Mouse (Mus musculus) spleen, adult 2 months (tissue): ENCODE results near the gene Rxfp2. TPM values are rescaled to one million over a fixed set of nuclear protein-coding genes. Genes with fewer than 3 reads are reported as not detected.
A peak's percentile ranks its signal among the peaks of the same experiment; 100 is the strongest.

Experiments
- DNase-seq, 2 experiments: peaks; one replicate each; pipeline versions ENCODE4 v3.0.0 to v3.0.0-alpha.2; 2012 to 2021; ENCODE audit warnings: low spot score in 2 of 2, low read depth in 1 of 2
- H3K27ac ChIP-seq: fragments of 200-500 bp; 2 replicates; pipeline ENCODE4 v1.5.1; 2012; ENCODE audit warnings: low read length, inconsistent platforms; ENCODE audit not compliant: insufficient read depth
- H3K27me3 ChIP-seq: fragments of 200-500 bp; 2 replicates; pipeline ENCODE4 v1.6.1; 2012; ENCODE audit warnings: mild to moderate bottlenecking, moderate library complexity, low read length, inconsistent platforms; ENCODE audit not compliant: control insufficient read depth, insufficient read depth
- H3K36me3 ChIP-seq: fragments of 200-500 bp; 2 replicates; pipeline ENCODE4 v1.6.1; 2012; ENCODE audit warnings: mild to moderate bottlenecking, low read length, inconsistent platforms; ENCODE audit not compliant: control insufficient read depth, insufficient read depth
- H3K4me1 ChIP-seq: fragments of 200-500 bp; 2 replicates; pipeline ENCODE4 v1.6.1; 2011; ENCODE audit warnings: inconsistent platforms; ENCODE audit not compliant: control insufficient read depth, insufficient read depth, insufficient read length
- H3K4me3 ChIP-seq: fragments of 200-500 bp; 2 replicates; pipeline ENCODE4 v1.5.1; 2011; ENCODE audit warnings: mild to moderate bottlenecking, inconsistent platforms; ENCODE audit not compliant: insufficient read depth, insufficient read length; ENCODE audit errors: extremely low read depth
- CTCF ChIP-seq: fragments of 200-500 bp; IDR thresholded peaks from 2 replicates; pipeline ENCODE4 v1.5.1; 2011; ENCODE audit warnings: mild to moderate bottlenecking, inconsistent platforms; ENCODE audit not compliant: insufficient read depth, insufficient read length, insufficient replicate concordance; ENCODE audit errors: extremely low read depth
- POLR2A ChIP-seq: fragments of 200-500 bp; IDR thresholded peaks from 2 replicates; pipeline ENCODE4 v1.6.1; 2011; ENCODE audit warnings: low read depth, low read length, inconsistent platforms
- WGBS: fragments of 180-500 bp; shearing (Covaris S2); methylation state at CpG from one replicate; pipeline ENCODE4 v1.1.7; 2018; 5-methylcytosine and 5-hydroxymethylcytosine counted together
- polyA plus RNA-seq: library from polyadenylated mRNA; depleted of rRNA; stranded (reverse); fragments of >200 nt; gene quantifications from 2 replicates; pipeline ENCODE4 v1.2.3, GENCODE M21; 2012

Rxfp2 gene
- polyA plus RNA-seq, 1 experiment = not detected

DNA sequence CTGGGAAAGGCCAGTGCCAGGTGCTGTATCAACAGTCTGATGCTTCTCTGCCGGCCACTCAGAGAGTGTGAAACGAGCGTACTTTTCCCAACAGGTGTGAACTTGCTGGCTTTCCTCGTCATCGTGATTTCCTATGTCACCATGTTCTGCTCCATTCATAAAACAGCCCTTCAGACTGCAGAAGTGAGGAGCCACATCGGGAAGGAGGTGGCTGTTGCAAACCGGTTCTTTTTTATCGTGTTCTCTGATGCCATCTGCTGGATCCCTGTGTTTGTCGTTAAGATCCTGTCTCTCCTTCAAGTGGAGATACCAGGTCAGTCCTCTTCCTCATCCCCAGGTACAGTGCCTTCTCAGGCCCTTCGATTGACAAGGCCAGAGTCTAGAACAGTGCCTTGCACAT lies 51.6 kb downstream of the Rxfp2 start:
- no peak for DNase-seq
- Histone ChIP-seq H3K27ac (no peak overlapping the region), H3K4me3 (no peak overlapping the region), H3K36me3 (no peaks in the 10 kb centered on the region), H3K4me1 (no peaks in the 10 kb centered on the region), H3K27me3 (no peaks in the 10 kb centered on the region)
- WGBS = 20% methylated on average over 10 of the region's 10 CpGs
- TF ChIP-seq POLR2A (no peak), CTCF (no peak)

DNA sequence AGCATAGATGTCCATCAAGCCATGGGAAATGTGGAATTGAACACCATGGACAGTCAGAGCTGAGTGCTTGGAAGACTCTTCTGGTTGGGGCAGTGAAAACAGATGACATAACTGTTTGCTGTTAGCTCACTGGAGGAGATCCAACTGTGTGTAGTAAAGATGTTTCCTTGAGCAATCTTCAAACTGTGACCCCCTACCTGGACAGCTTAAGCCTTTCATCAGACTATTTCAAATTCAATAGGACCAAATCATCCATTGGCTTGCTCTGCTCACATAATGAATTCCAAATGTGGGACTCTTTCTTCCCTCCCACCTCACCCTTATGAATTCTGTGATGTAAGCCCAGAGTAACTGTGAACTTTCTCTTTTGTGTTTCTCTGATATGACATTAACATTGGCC lies 53.3 kb downstream of the Rxfp2 start:
- TF ChIP-seq POLR2A = no peak
- DNase-seq = no peak
- no peak overlapping the region for H3K27ac ChIP-seq
- H3K27me3 ChIP-seq = no peaks in the 10 kb centered on the region
- H3K4me1 ChIP-seq = no peaks in the 10 kb centered on the region
- H3K36me3 ChIP-seq = no peaks in the 10 kb centered on the region
- no peak overlapping the region for H3K4me3 ChIP-seq

DNA sequence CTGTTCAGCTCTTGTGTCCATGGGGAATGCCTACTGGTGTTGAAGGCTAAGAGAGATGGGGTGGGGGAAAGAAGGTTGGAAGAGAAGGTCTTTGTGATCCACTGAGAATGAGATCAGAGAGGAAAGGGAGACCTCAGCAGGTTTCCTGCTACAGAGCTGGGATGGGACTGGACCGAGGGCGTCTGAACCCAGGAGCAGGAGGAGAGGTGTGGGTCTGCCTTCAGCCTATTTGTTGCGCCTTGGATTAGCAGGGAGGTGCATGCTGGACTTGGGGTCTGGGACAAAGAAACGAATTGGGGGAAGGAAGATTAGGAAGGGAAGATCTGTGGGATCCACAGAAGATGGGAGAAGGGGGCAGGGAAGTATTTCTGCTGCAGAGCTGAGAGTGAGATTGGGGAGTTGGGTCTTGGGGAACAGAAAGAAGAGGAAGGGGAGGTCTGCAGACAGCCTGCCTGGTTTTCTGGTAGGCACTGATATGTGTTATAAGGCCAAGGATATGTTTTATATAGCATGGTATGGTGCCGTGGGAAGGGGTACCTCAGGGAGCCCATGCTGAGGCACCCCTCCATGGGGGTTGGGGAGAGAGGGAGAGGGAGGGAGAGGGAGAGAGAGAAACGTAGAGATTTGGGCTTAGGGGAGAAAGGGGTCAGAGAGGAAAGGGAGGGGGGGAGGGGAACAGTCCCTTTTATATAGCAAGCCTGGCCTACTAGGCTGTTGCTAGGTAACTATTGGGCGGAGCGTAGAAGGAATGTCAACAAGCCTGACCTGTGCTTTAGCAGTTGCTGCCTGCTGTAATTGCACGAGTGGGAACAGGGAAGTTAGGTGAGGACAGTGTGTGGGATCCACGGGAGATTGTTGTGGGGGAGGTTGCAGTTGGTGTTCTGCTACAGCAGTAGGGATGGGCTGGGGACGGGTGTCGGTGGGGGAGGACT lies 61.7 kb downstream of the Rxfp2 start:
- 54% methylated on average over 12 of the region's 12 CpGs for WGBS
- TF ChIP-seq POLR2A (no peak), CTCF (no peak)
- H3K27ac ChIP-seq = no peak overlapping the region
- no peaks in the 10 kb centered on the region for H3K4me1 ChIP-seq
- H3K27me3 ChIP-seq = no peaks in the 10 kb centered on the region
- H3K4me3 ChIP-seq = no peak overlapping the region
- no peak for DNase-seq
- H3K36me3 ChIP-seq = no peaks in the 10 kb centered on the region

DNA sequence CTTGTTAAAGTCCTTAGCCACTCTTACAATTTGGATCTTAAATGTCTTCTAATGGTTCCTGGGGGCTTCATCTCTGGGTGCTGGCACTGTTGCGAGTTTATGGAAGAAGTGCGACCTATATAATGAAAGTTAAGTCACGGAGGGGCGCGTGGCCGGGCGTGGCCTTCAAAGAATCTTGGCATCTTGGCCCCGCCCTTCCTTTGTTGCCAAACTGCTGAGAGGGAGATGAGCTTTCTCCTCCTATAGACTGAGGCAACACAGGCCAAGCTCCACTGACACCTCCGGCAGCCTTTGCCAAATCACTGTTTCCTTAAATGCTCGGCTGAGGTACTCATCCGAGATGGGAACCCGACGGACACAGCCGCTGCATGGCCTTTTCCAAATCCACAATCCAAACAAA lies 64.2 kb downstream of the Rxfp2 start:
- 90% methylated on average over 14 of the region's 14 CpGs for WGBS
- H3K27me3 ChIP-seq = no peaks in the 10 kb centered on the region
- TF ChIP-seq CTCF (no peak), POLR2A (no peak)
- no peak overlapping the region for H3K27ac ChIP-seq
- no peaks in the 10 kb centered on the region for H3K4me1 ChIP-seq
- no peak for DNase-seq
- H3K36me3 ChIP-seq = no peaks in the 10 kb centered on the region
- H3K4me3 ChIP-seq = no peak overlapping the region

DNA sequence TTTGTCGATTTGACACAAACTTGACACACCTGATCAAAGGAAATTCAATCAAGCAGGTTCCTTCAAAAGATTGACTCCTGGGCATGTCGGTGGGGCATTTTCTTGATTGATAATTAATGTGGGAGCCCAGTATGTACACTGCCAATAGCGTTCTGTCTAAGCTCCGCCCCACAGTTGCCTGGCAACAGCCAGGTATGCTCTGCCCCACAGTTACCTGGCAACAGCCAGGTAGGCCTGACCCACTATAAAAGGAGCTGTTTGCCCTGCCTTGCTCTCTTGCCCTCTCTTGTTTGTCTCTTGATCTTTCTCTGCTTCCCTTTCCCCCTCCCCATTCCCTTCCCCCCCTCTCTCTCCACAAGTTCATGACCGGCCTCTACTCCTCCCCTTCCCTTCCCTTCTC lies 64.7 kb downstream of the Rxfp2 start:
- Histone ChIP-seq H3K27ac (no peak overlapping the region), H3K27me3 (no peaks in the 10 kb centered on the region), H3K36me3 (no peaks in the 10 kb centered on the region), H3K4me3 (no peak overlapping the region), H3K4me1 (no peaks in the 10 kb centered on the region)
- no peak for TF ChIP-seq CTCF
- no peak for TF ChIP-seq POLR2A
- WGBS = 70% methylated on average over 5 of the region's 5 CpGs
- DNase-seq = no peak

DNA sequence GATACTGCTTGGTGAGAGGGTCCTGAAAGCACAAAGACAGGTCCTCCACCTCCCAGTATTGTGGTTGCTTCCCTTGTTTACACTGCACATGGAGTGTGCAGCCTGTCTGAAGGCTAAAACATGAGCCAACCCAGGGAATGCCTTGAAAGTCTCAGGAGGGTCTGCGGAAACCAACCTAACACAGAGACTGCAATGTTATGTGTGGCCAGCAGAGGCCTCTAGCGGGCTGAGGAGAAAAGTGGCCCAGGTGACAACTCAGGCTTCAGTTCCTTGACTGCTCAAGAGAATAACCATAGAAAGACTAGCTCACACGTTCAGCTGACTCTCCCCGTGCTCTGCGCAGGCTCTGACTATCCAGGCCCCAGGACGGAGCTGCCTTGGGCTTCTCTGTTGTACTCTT lies 79.1 kb downstream of the Rxfp2 start:
- H3K27ac ChIP-seq = no peak overlapping the region
- no peaks in the 10 kb centered on the region for H3K36me3 ChIP-seq
- no peaks in the 10 kb centered on the region for H3K4me1 ChIP-seq
- H3K4me3 ChIP-seq = no peak overlapping the region
- no peaks in the 10 kb centered on the region; the same call in 1 of the 2 replicates for H3K27me3 ChIP-seq
- TF ChIP-seq CTCF = peak; percentile 86; the same call in 1 of the 2 replicates
- TF ChIP-seq POLR2A = no peak
- DNase-seq = peak in 1 of 2 experiments; percentile 55
- 3% methylated on average over 6 of the region's 6 CpGs for WGBS

DNA sequence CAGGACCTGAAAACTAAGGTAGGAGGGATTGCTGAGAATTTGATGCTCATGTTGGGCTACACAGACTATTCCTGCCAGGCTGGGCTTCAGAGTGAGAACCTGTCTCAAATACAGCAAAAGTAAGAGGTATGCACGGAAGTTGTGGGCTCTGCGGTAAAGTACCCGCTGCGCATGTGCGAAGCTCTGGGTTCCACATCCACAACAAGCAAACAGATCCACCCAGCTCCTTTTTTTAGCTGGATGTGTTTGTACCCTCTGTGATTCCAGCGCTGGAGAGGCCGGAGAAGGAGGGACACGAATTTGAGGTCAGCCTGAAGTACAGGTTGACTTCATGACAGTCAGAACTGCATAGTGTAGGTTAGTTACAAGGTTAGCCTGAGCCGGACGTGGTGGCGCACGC lies 80.3 kb downstream of the Rxfp2 start:
- WGBS = 89% methylated on average over 12 of the region's 12 CpGs

More for the DNA sequence above, 80.3 kb downstream of the Rxfp2 start:
- Histone ChIP-seq H3K4me3 (no peak overlapping the region), H3K36me3 (no peaks in the 10 kb centered on the region), H3K27me3 (no peaks in the 10 kb centered on the region; the same call in 1 of the 2 replicates), H3K27ac (no peak overlapping the region), H3K4me1 (no peaks in the 10 kb centered on the region)
- TF ChIP-seq CTCF = no peak
- no peak for DNase-seq
